Mouse (Mus musculus) midbrain, embryonic 11.5 days (tissue): ENCODE measurements at regions not wholly inside any gene's neighbourhood (a gene's known extent, or its start where the extent isn't known, plus 50 kb on each side); places are given as distances from the start of the nearest gene placed in this dataset.
A peak's percentile ranks its signal among the peaks of the same experiment; 100 is the strongest.

ENCODE experiments used
- ATAC-seq: fragments of 200-750 bp; cut with Nextera tagmentation; 2 replicates; pipeline ENCODE4 v1.8.0; 2017; ENCODE audit warnings: moderate TSS enrichment, moderate library complexity; ENCODE audit not compliant: low FRiP score
- DNase-seq: peaks from one replicate; pipeline ENCODE4 v3.0.0; 2015; ENCODE audit warnings: low spot score; ENCODE audit errors: missing footprints
- H3K27ac ChIP-seq: fragments of 300-500 bp; sonication (generic); 2 replicates; pipeline ENCODE4 v1.5.1; 2014; ENCODE audit warnings: low read depth, low read length
- H3K27me3 ChIP-seq: fragments of 300-500 bp; sonication (generic); 2 replicates; pipeline ENCODE4 v1.6.1; 2014; ENCODE audit warnings: mild to moderate bottlenecking, low read length, moderate library complexity, mixed read lengths; ENCODE audit not compliant: control insufficient read depth, insufficient read depth
- H3K36me3 ChIP-seq: fragments of 300-500 bp; sonication (generic); 2 replicates; pipeline ENCODE4 v1.6.1; 2014; ENCODE audit warnings: mild to moderate bottlenecking, low read length, moderate library complexity, mixed read lengths; ENCODE audit not compliant: control insufficient read depth, insufficient read depth
- H3K4me1 ChIP-seq: fragments of 300-500 bp; sonication (generic); 2 replicates; pipeline ENCODE4 v1.6.1; 2014; ENCODE audit warnings: low read length; ENCODE audit not compliant: control insufficient read depth, insufficient read depth
- H3K4me2 ChIP-seq: fragments of 300-500 bp; sonication (generic); 2 replicates; pipeline ENCODE4 v1.6.1; 2014; ENCODE audit warnings: mild to moderate bottlenecking, moderate library complexity
- H3K4me3 ChIP-seq: fragments of 300-500 bp; sonication (generic); 2 replicates; pipeline ENCODE4 v1.5.1; 2014; ENCODE audit warnings: low read depth, low read length
- H3K9ac ChIP-seq: fragments of 300-500 bp; sonication (generic); 2 replicates; pipeline ENCODE4 v1.6.1; 2014; ENCODE audit warnings: low read length
- H3K9me3 ChIP-seq: fragments of 300-500 bp; sonication (generic); 2 replicates; pipeline ENCODE4 v1.6.1; 2016; ENCODE audit warnings: low read length; ENCODE audit not compliant: control insufficient read depth
- WGBS: fragments of 180-500 bp; shearing (Covaris S2); extraction: QIAGEN DNeasy Blood & Tissue Kit; methylation state at CpG from one replicate; pipeline ENCODE4 v1.1.7; 2014; 5-methylcytosine and 5-hydroxymethylcytosine counted together

DNA sequence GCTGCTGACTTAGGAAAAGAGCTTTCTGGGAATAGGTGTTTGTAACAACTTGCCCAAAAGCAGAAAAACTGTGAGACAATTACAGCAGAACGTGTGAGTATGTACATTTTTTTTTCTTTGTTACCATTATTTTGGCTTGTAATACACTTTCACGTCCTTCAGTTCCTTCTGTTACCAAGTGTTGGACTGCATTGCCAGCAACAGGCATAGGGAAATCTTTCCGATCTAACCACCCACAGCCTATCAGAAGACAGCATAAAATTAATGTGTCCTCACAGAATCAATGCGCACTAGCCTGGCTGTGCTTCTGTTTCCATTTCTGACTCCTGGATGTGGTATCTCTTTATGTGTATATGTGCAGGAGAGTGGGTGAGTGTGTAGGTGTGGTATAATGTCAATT lies 76.6 kb upstream of the Ifne start:
- H3K27ac ChIP-seq, result no peak overlapping the region
- H3K4me1 ChIP-seq, result no peaks in the 10 kb centered on the region
- no peaks in the 10 kb centered on the region for H3K27me3 ChIP-seq
- H3K9me3 ChIP-seq, result no peaks in the 10 kb centered on the region
- 84% methylated on average over 4 of the region's 4 CpGs for WGBS
- no peak overlapping the region for H3K9ac ChIP-seq
- no peak overlapping the region for H3K4me2 ChIP-seq
- H3K4me3 ChIP-seq, result no peak overlapping the region
- no peak for ATAC-seq
- no peaks in the 10 kb centered on the region for H3K36me3 ChIP-seq
- DNase-seq, result no peak

DNA sequence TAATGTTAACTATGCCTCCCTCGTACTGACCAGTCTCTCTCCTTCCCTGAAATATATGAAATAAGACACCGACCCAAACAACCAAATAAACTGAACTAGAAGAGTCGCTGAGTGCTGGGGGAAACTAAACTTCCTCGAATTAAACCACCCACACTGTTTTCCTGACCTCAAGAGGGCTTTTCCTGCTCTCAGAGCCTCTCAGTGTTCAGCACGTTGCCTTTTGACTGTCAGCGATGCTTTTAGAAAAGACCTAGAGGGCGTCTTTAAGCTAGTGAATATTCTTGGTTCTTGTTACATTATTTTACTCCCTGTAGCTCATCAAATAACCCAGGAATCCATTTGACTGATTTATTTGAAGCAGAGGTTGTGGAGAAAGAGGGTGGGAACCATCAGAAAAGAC lies 76.2 kb upstream of the Ifne start:
- ATAC-seq (no peak), DNase-seq (no peak)
- Histone ChIP-seq H3K9ac (no peak overlapping the region), H3K4me1 (no peaks in the 10 kb centered on the region), H3K27me3 (no peaks in the 10 kb centered on the region), H3K4me2 (no peak overlapping the region), H3K36me3 (no peaks in the 10 kb centered on the region), H3K27ac (no peak overlapping the region), H3K9me3 (no peaks in the 10 kb centered on the region), H3K4me3 (no peak overlapping the region)
- WGBS, result 51% methylated on average over 7 of the region's 7 CpGs

DNA sequence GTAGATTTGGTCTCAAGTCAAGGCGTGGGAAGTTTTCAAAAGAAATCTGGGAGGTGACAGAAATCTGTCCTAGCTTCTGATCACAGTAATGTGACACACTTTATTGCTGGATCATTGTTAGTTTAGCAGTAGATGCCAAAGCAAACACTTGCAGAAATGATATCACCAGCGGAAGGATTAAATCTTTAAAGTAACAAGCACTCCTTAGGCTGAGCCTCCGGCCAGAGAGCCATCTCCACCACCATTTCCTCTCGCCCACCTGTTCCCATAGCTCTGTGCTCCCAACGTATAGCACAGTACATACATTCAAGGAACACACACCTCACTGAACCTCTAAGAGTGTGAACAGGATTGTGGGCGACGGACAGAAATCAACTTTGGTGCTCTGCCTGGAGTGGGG lies 75.6 kb upstream of the Ifne start:
- Histone ChIP-seq H3K36me3 (no peaks in the 10 kb centered on the region), H3K4me3 (no peak overlapping the region), H3K27me3 (no peaks in the 10 kb centered on the region), H3K4me2 (no peak overlapping the region), H3K9me3 (no peaks in the 10 kb centered on the region), H3K27ac (no peak overlapping the region), H3K4me1 (no peaks in the 10 kb centered on the region), H3K9ac (no peak overlapping the region)
- no peak for ATAC-seq
- DNase-seq, result no peak
- WGBS, result 88% methylated on average over 7 of the region's 7 CpGs

GRCm38 (mm10) chr4:88954045-88954444 lies 74.0 kb upstream of the Ifne start:
- H3K27me3 ChIP-seq, result no peaks in the 10 kb centered on the region
- H3K9me3 ChIP-seq, result no peaks in the 10 kb centered on the region
- no peak overlapping the region for H3K4me2 ChIP-seq
- no peak for DNase-seq
- no peak overlapping the region for H3K9ac ChIP-seq
- WGBS, result 94% methylated on average over 3 of the region's 3 CpGs
- no peaks in the 10 kb centered on the region for H3K4me1 ChIP-seq
- no peaks in the 10 kb centered on the region for H3K36me3 ChIP-seq
- ATAC-seq, result no peak
- H3K4me3 ChIP-seq, result no peak overlapping the region
- no peak overlapping the region for H3K27ac ChIP-seq

DNA sequence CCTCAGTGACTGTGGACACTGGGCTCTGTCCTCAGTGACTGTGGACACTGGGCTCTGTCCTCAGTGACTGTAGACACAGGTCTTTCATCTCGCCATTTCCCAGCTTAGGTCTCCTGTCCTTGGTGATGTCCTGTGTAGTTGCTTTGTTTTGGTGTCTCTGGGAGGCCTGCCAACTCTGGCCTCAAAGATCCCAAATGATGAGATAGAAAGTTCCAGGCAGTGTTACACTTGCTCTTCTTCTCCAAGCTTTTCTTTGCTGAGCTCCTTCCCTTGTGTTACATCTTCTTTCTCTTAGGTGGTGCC lies 71.0 kb upstream of the Ifne start:
- H3K4me1 ChIP-seq, result no peaks in the 10 kb centered on the region
- no peak overlapping the region for H3K9ac ChIP-seq
- H3K9me3 ChIP-seq, result no peaks in the 10 kb centered on the region
- DNase-seq (no peak), ATAC-seq (no peak)
- H3K27me3 ChIP-seq, result no peaks in the 10 kb centered on the region
- no peak overlapping the region for H3K27ac ChIP-seq
- no peak overlapping the region for H3K4me3 ChIP-seq
- no peak overlapping the region for H3K4me2 ChIP-seq
- 53% methylated on average over 1 of the region's 1 CpGs for WGBS
- no peaks in the 10 kb centered on the region for H3K36me3 ChIP-seq

GRCm38 (mm10) chr4:88950181-88951033 lies 70.4 kb upstream of the Ifne start:
- Histone ChIP-seq H3K4me3 (no peak overlapping the region), H3K9me3 (no peaks in the 10 kb centered on the region), H3K27me3 (no peaks in the 10 kb centered on the region), H3K36me3 (no peaks in the 10 kb centered on the region), H3K4me2 (no peak overlapping the region), H3K27ac (no peak overlapping the region), H3K9ac (no peak overlapping the region), H3K4me1 (no peaks in the 10 kb centered on the region)
- ATAC-seq, result 0 out of 2 replicates have a peak, but pooled peaks have one; percentile 48
- WGBS, result 53% methylated on average over 12 of the region's 12 CpGs
- no peak for DNase-seq

DNA sequence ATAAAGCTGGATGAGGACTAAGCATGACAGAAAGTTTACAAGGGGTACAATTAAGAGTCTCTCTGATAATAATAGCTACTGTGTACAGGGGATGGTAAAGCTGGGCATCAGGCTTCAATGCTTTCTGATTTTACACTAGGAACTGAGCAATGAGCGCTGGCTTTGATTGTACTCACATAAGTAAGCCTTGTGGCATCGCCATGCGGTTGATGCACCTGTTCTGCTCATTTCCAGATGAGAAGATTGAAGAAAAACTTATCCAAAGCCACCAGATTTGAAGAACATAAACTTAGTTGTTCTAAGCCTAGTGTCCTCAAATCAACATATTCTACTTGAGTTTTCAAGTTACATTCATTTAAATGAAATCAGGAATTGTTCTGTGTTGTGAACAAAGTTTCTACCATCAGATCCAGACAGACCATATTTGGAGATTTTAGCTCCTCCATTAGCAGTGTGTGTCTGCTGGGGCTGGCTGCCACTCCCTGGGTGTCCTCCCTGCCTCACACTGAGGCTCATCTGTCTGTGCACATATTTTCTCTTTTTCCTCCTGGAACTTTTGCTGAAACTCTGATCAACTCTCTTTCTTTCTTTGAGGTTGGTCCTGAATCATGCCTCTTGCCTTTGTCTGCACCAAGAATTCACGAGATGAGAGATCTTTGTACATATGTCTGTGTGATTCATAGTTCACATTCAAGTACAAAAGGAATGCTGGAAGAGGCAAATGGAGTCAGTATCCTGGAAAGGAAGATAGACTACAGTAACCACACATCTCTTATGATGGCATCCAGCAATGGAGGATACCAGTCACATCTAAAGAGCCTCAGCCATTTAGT lies 68.2 kb upstream of the Ifne start:
- Histone ChIP-seq H3K4me1 (no peaks in the 10 kb centered on the region), H3K9ac (no peak overlapping the region), H3K27me3 (no peaks in the 10 kb centered on the region), H3K4me3 (no peak overlapping the region), H3K9me3 (no peaks in the 10 kb centered on the region), H3K27ac (no peak overlapping the region), H3K4me2 (no peak overlapping the region), H3K36me3 (no peaks in the 10 kb centered on the region)
- ATAC-seq, result no peak
- DNase-seq, result no peak
- WGBS, result 84% methylated on average over 4 of the region's 4 CpGs

DNA sequence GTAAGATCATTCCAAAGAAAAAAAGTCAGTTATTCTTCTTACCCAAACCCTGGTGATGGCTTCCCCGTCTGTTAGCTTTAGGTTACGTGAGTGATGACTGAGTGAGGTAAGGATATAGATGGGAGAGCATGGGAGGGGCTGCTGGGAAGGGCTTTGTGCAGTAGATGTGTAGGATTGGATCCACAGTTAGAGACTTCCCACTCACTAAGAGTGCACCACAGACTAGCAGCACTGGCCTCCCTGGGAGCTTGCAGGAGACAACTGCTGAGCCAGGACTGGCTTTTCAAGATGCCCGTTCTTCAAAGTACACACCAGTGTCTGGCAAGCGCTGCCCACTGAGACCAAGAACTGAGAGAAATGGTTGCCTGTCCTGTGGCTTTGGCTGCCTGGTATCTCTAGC lies 62.0 kb upstream of the Ifne start:
- Histone ChIP-seq H3K9ac (no peak overlapping the region), H3K4me3 (no peak overlapping the region), H3K4me1 (no peaks in the 10 kb centered on the region), H3K4me2 (no peak overlapping the region), H3K36me3 (no peaks in the 10 kb centered on the region), H3K27me3 (peaks cover 22% of the 10 kb centered on the region), H3K27ac (no peak overlapping the region), H3K9me3 (no peaks in the 10 kb centered on the region)
- WGBS, result 82% methylated on average over 4 of the region's 4 CpGs
- ATAC-seq (no peak), DNase-seq (no peak)

DNA sequence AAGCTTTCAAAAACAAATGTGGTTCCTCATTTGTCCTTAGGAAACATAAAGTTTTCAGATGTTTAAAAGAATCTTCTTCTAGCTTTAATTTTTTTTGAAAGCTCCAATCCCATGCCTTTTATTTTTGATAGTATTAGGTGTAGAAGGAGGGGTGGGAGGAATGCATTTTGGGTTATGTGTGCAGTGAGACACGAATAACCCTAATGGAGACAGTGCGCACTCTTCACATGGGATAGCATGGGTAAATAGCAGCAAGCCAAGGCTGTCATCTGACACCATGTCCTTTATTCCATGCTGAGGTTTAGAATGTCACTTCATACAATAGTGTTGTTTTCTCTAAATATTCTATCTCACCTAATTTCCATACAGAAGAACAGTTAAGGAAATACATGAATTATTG lies 60.7 kb upstream of the Ifne start:
- Histone ChIP-seq H3K27me3 (peaks cover 25% of the 10 kb centered on the region), H3K27ac (no peak overlapping the region), H3K4me3 (no peak overlapping the region), H3K36me3 (no peaks in the 10 kb centered on the region), H3K4me2 (no peak overlapping the region), H3K4me1 (no peaks in the 10 kb centered on the region), H3K9me3 (no peaks in the 10 kb centered on the region), H3K9ac (no peak overlapping the region)
- no peak for ATAC-seq
- 89% methylated on average over 2 of the region's 2 CpGs for WGBS
- no peak for DNase-seq
